Mouse (Mus musculus): ENCODE results near the gene Mrps5. TPM values are rescaled to one million over a fixed set of nuclear protein-coding genes. Genes with fewer than 3 reads are reported as not detected.
A peak's percentile ranks its signal among the peaks of the same experiment; 100 is the strongest.

Mrps5 gene
- total RNA-seq, 2 experiments from 2014 or later, result 69.3 to 82.2 TPM

- no peak for DNase-seq (ENCODE audit: low spot score)
Observed at GRCm38 (mm10) chr2:127612288-127612687, 25.3 kb downstream of the Mrps5 start.

GRCm38 (mm10) chr2:127619311-127619710 is 32.3 kb downstream of the Mrps5 start:
- DNase-seq (ENCODE audit: low spot score), result no peak

GRCm38 (mm10) chr2:127622065-127622464 is 35.0 kb downstream of the Mrps5 start:
- DNase-seq (ENCODE audit: low spot score), result no peak

DNA sequence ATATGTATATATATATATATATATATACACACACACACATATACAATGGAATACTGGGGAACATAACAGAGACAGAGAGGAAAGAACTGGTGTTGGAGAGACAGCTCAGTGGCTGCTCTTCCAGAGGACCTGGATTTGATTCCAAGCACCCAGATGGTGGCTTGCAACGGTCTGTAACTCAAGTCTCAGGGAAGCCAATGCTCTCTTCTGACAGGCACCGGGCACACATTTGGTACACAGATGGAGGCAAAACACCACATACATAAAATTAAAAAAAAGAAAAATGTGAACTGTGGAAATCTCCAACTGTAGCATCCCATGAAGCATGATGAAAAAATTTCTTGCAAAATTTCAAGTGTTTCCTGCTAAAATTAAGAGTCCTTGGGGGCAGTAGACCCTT is 37.8 kb downstream of the Mrps5 start:
- DNase-seq (ENCODE audit: low spot score), result no peak

DNA sequence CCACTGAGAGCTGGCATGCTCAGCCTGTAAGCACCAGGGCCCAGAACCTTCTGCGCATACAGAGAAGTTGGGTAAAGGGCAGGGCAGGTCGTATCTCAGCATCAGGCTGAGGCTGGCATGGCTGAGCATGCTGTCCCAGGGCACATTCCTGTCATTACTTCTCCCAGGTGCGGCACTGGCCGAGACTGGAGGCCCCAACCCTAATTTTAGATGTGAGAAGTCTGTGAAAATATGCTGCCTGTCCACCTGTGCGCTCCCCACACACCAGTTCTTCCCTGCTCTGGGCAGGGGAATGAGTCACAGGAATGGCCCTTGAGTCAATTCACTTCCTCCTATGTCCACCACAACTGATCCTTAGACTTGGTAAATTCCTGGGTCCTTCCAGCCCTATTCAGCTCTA is 38.6 kb downstream of the Mrps5 start:
- DNase-seq (ENCODE audit: low spot score), result no peak

DNA sequence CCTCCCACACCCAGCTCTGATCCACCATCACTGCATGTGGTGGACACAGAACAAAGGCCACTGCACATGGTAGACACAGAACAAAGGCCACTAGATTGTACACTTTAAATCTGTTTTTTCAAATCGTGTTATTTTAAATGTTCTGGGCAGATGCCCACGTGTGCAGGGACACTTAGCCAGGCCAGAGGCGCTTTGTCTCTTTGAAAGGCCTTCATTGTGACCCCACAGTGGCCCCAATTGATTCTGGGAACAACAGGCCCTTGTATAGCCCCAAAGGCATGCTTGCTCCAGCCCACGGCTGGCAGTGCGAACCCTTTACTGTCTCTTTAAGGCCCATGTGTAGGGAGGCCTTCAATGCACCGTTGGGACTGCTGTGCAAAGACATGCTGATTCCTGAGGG is 40.3 kb downstream of the Mrps5 start:
- DNase-seq (ENCODE audit: low spot score), result no peak

DNA sequence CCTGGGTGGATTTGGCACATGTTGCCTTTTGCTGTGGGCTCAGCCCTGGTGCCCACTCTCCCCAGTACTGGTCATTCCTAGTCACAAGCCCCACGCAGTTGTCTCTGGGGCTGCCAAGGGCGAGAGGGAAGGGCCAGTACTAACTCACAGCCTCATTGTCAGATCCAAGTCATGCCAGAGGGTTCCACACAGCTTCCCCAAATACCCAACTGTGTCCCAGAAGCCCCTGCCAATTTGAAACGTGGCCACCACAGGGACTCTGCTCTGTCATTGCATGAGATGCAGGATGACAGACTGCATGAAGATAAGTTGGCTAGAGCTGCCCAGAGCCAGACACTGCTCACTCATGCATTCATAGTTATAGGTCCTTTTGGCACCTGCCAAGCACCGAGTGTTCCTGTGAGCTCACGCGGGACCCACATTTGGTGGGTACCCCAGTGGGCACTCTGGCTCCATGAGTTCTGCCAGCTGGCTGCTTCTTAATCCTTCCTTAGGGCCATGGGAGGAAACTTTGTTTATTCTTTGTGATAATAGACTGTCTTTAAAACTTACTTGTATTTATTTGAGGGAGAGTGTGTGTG is 41.1 kb downstream of the Mrps5 start:
- no peak for DNase-seq (ENCODE audit: low spot score)

GRCm38 (mm10) chr2:127632601-127633000 is 45.6 kb downstream of the Mrps5 start:
- no peak for DNase-seq (ENCODE audit: low spot score)

GRCm38 (mm10) chr2:127635581-127635980 is 48.6 kb downstream of the Mrps5 start:
- no peak for DNase-seq (ENCODE audit: low spot score)

DNA sequence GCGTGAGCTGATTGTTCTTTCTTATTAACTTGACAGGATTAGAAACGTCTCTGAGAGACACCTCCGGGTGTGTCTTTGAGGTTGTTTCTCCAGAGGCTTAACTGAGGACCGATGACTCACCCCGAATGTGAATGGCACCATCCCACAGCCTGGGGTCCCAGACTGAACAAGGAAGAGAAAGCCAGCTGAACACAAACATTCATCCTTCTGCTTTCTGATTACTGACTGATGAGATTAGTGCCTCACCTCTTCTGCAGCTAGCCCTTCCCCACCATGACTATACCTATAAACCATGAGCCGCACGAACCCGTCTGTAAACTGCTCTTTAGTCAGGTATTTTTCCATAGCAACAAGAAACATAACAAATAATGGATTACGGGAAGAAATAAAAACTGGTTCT is 52.0 kb downstream of the Mrps5 start:
- no peak for DNase-seq (ENCODE audit: low spot score)

GRCm38 (mm10) chr2:127643728-127644704 is 57.0 kb downstream of the Mrps5 start:
- DNase-seq (ENCODE audit: low spot score), result no peak

- DNase-seq (ENCODE audit: low spot score), result no peak
Observed at GRCm38 (mm10) chr2:127646875-127647274, 59.9 kb downstream of the Mrps5 start.

DNA sequence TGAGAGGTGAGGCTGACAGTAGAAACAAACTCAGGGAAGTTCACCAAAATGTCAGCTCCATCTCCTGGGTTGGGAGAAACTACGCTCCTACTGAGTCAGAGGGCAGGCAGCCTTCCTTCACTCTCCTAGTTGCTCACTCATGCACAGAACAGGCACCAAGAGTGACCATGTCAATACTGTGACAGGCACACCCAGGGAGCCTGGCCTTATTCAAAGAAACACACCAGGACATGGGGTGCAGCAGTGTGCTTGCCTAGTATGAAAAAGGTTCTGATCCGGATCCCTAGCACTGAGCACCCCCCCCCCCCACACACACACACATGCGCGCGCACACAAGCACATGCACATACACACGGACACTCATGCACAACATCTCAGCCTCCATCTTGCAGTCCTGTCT is 61.1 kb downstream of the Mrps5 start:
- DNase-seq (ENCODE audit: low spot score), result no peak

- DNase-seq (ENCODE audit: low spot score), result no peak
Observed at GRCm38 (mm10) chr2:127649921-127650320, 62.9 kb downstream of the Mrps5 start.

DNA sequence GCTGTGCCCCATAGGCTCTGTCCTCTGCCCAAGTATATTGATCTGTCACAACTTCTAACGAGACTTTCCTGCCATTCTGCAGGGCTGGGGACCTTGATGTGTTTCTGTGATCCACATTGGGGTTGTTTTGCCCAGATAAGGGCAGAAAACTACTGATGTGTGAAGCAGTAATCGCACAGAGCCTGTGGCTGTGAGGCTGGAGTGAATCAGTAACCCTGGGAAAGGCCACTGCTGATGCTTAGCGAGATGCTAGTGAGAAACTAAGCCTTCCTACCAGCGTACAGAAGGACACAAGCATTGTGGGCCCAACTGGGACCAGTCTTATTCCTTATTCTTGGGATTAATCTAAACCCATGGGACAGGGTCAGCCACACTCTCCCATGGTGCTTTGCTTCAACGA is 64.6 kb downstream of the Mrps5 start:
- DNase-seq (ENCODE audit: low spot score), result no peak

- DNase-seq (ENCODE audit: low spot score), result no peak
Observed at GRCm38 (mm10) chr2:127652335-127652734, 65.3 kb downstream of the Mrps5 start.

DNA sequence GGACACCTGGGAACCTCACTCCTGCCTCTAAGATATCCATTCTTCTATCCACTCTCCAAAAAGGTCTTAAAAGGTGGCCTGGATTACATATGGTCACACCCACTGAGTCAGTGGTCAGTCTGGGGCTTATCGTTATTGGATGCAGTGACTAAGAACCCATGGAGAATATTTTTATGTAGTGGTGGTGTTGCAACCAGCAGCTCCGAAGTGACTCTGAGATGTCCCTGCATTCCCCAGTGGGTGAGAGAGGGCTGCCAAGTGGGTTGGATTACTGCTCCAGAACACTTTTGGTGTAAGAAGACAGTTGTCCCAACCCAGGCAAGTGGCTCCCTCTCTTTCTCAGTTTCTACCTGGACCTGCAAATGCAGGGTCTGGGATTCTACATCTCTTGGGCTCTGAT is 65.8 kb downstream of the Mrps5 start:
- no peak for DNase-seq (ENCODE audit: low spot score)

DNA sequence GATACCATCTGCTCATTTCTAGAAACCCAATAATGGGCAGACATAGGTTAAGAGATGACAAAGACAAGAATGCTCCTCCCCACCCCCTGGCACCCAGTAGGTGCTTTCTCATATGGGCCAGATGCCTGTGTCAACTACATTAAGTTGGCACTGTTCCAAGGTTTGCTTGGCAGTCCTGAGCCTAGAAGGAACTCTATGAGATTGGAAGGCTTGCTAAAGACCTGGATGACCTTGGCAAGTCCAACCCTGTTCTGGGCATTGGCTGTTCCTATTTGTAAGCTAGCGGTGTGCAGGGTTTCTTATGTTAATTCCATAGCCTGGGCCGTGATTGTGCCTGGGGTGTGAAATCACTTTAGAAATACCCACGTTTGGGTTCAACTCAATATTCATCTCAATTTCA is 67.8 kb downstream of the Mrps5 start:
- DNase-seq (ENCODE audit: low spot score), result no peak

DNA sequence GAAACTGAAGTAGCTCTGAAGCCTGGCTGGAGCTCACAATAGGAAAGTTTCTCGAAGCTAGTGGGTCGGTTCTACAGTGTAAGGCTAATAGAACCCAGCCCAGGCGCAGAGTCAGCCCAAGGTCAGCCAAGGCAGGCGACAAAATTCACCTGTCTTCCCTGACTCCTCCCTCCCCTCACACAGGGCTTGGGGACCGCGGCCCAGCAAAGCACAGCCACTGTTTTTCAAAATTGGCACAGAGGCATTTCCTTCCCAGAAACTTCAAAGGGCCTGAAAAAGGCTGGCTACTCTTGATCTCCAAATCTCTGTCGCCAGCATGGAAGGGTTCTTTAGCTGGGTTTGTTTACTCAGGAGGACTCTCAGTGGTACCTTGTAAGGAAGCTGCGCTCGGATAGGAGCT is 68.4 kb downstream of the Mrps5 start:
- no peak for DNase-seq (ENCODE audit: low spot score)

DNA sequence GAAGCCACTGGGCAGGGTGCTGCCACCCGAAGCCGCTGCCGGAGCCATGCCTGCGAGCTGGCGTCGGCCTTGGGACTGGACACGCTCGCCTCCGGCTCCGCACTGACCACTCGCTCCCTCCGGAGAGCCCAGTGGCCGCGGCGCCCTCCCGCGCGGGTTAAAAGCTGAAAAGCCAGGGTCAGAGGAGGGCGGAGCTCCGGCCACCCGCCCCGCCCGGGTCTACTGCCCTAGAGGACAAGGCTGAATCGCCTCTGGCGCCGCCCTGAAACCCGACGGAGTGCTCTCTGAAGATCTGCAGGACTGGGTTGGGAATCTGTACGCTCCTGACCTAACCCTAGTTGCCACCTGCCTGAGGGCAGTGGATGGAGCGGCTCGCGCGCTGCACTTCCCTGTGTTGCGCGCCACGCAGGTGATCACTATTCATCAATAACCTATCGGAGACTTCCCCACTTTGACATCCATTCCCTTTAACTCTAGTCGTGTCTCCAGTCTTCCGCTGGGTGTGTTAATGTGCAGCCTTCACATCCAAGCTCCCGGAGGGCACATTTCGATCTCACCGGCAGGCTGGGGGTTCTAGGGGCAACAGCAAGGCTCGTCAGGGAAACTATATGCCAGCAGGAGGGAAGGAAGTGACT is 69.2 kb downstream of the Mrps5 start, which contains the start of gene Mal:
TSS of gene Mal (minus strand) at position 610 of the 635 bp plus-strand sequence.
- peak; percentile 9 for DNase-seq (ENCODE audit: low spot score)
